Mouse (Mus musculus): ENCODE data around the gene Vmn1r117.
"Not testable (repeated sequence)": the region's sequence is repeated elsewhere in the genome, so short reads cannot be mapped to it uniquely, and the experiment has no call there.

The Vmn1r117 gene

DNA sequence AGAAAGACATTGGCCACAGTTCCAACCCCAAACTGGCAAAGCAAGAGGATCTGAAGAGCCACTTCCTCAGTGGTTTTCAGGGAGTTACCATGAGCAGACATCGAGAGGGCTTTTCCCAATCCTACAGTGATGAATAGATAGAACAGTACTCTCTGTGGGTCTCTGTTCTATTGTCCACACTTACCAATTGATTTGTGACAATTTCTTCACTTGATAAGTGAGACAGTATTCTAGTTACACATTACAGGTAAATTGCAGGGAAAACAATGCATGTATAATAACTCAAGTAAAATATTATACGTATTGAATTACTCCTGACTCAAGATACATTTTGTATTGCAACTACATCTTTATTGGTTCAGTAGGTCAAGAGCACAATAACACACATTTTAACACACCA lies at the start of gene Vmn1r117:
Vmn1r117 (minus strand) TSS at position 101 of the 400 bp plus-strand sequence.
- not testable (repeated sequence) for DNase-seq (ENCODE audit: low spot score in 2 of 2)

DNA sequence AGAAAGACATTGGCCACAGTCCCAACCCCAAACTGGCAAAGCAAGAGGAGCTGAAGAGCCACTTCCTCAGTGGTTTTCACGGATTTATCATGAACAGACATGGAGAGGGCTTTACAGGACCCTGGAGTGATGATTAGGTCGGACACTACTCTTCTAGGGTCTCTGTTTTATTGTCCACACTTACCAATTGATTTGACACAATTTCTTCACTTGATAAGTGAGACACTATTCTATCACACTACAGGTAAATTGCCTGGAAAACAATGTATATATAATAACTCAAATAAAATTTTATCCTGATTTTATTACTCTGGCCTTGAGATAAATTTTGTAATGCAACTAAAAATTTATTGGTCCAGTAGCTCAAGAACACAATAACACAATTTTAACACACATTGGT lies 28.3 kb upstream of the Vmn1r117 start, which contains the start of gene Vmn1r118:
Vmn1r118 (minus strand) TSS at position 101 of the 400 bp plus-strand sequence.
- not testable (repeated sequence) for DNase-seq (ENCODE audit: low spot score in 2 of 2)

DNA sequence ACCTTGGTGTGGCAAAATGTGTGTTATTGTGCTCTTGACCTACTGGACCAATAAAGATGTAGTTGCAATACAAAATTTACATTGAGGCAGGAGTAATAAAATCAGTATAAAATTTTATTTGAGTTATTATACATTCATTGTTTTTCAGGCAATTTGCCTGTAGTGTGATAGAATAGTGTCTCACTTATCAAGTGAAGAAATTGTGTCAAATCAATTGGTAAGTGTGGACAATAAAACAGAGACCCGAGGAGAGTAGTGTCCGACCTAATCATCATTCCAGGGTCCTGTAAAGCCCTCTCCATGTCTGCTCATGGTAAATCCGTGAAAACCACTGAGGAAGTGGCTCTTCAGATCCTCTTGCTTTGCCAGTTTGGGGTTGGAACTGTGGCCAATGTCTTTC lies 12.0 kb downstream of the Vmn1r117 start, which contains the start of gene Vmn1r116:
Vmn1r116 (plus strand) TSS at position 301 of the 400 bp plus-strand sequence.
- not testable (repeated sequence) for DNase-seq (ENCODE audit: low spot score in 2 of 2)

DNA sequence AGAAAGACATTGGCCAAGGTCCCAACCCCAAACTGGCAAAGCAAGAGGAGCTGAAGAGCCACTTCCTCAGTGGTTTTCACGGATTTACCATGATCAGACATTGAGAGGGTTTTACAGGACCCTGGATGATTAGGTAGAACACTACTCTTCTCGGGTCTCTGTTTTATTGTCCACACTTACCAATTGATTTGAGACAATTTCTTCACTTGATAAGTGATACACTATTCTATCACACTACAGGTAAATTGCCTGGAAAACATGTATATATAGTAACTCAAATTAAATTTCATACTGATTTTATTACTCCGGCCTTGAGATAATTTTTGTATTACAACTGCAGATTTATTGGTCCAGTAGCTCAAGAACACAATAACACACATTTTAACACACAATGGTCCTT lies 39.0 kb downstream of the Vmn1r117 start, which contains the start of gene Vmn1r115:
Vmn1r115 (minus strand) TSS at position 101 of the 400 bp plus-strand sequence.
- not testable (repeated sequence) for DNase-seq (ENCODE audit: low spot score in 2 of 2)
